Mouse (Mus musculus) liver, postnatal 0 days (tissue): ENCODE measurements around the gene Alas2.

Experiments used
- CTCF ChIP-seq: sonication (generic); IDR thresholded peaks from 2 replicates; pipeline ENCODE4 v1.5.1; 2016; ENCODE audit warnings: antibody characterized with exemption, low read depth
- EP300 ChIP-seq: IDR thresholded peaks from 2 replicates; pipeline ENCODE4 v1.6.1; 2016; ENCODE audit warnings: antibody characterized with exemption, low read depth, mild to moderate bottlenecking

- TF ChIP-seq CTCF (no peak), EP300 (no peak)
Measured at GRCm38 (mm10) chrX:150514127-150514526, 33.0 kb upstream of the Alas2 start.
